Mouse (Mus musculus): Measurements from ENCODE around the gene Sema6b. TPM values are rescaled to one million over a fixed set of nuclear protein-coding genes. Genes with fewer than 3 reads are reported as not detected.
A peak's percentile ranks its signal among the peaks of the same experiment; 100 is the strongest.

Sema6b gene
- total and polyA plus RNA-seq, 3 experiments, result 8.6 to 12.6 (median 8.9) TPM

DNA sequence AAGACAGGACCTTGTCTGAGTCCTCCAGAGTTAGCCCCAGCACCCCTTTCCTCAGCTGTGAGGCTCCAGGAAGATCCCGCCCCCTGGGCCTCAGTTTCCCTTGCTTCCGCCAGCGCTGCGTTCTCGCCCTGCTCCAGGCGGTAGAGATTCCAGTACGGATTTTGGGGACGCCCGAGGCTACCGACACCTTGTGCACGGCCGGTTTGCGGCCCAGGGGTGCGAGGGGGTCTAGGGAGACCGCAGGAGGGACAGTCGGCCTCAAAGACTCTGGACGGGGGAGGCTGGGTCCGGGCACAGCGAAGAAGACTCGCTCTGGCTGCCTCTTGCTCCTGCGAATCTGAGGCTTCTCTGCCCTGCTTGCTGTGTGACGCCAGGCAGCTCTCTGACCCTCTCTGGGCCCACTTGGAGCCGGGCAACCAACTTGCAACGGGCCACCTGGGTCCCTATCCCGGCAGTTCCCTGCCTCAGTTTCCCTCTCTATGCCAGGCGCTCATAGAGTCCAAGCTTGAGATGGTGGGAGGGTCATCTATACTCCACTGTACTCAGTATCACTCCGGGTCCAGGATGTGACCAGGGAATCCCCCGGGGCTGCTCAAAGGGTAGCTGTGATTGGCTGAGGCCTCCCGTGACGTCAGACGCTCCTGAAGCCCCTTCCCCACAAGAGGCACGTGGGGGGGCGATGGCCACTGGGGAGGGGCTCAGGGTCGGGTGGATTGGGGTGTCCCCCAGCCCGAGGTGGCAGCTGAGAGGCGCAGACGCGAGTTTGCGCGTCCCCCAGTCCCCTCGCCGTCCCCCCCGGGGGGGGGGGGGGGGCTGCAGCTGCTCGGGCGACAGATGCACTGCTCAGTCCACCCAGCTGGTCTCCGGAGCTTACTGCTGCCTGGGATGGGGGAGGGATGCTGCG is 1.8 kb upstream of the Sema6b start:
- no peaks in the 10 kb centered on the region for H3K27me3 ChIP-seq (ENCODE audit: control insufficient read depth, insufficient read depth, low read length)
- peak overlapping the region; percentile 42; the same call in 1 of the 2 replicates for H3K9ac ChIP-seq (ENCODE audit: low read depth, low read length)
- DNase-seq, result peak in 1 of 2 experiments; percentile 69
- WGBS, result 3% methylated on average over 39 of the region's 47 CpGs
- peak overlapping the region; percentile 36 for H3K4me3 ChIP-seq
- no peaks in the 10 kb centered on the region for H3K36me3 ChIP-seq (ENCODE audit: control insufficient read depth, insufficient read depth, low read length)
- peaks cover 7% of the 10 kb centered on the region for H3K4me1 ChIP-seq (ENCODE audit: control insufficient read depth, insufficient read depth, low read length)
- intact Hi-C loops (cut with DNase I), result no loop called here
- no peak overlapping the region for H3K27ac ChIP-seq
- H3K79me2 ChIP-seq (replicated peaks; ENCODE audit: control insufficient read depth, insufficient read depth, low read length), result no peaks in the 10 kb centered on the region
- TF ChIP-seq CTCF (IDR thresholded peaks at IDR 0.05), result no peak
- TF ChIP-seq EP300 (IDR thresholded peaks at IDR 0.05; ENCODE audit: insufficient read depth, low read depth, low read length), result no peak
- TF ChIP-seq POLR2A (IDR thresholded peaks at IDR 0.05; ENCODE audit: insufficient read depth, low read depth, low read length), result no peak

DNA sequence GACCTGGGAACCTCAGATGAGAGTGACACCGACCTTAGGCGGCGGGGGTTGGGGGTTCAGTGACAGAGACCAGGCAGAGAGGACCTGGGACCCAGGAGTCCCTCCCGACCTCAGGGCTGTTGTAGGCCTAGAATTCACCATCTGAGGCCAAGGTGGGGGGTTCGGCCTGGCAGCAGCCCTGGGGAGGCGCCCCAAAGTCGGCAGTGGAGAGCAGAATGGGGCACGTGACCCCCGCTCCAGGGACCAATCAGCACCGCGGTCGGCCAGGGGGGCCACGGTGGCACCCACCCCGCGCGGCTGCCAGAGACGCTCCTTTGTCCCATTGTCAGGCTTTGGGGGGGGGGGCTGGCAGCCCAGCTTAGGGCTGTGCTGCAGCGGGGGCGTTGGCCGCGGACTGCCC is 788 bp downstream of the Sema6b start:
- peak overlapping the region; percentile 65 for H3K9ac ChIP-seq (ENCODE audit: low read depth, low read length)
- WGBS, result 28% methylated on average over 17 of the region's 21 CpGs
- H3K27ac ChIP-seq, result no peak overlapping the region
- intact Hi-C loops (cut with DNase I), result no loop called here
- H3K36me3 ChIP-seq (ENCODE audit: control insufficient read depth, insufficient read depth, low read length), result no peaks in the 10 kb centered on the region
- no peaks in the 10 kb centered on the region for H3K79me2 ChIP-seq (replicated peaks; ENCODE audit: control insufficient read depth, insufficient read depth, low read length)
- peaks cover 18% of the 10 kb centered on the region for H3K4me1 ChIP-seq (ENCODE audit: control insufficient read depth, insufficient read depth, low read length)
- peak overlapping the region; percentile 58 for H3K4me3 ChIP-seq
- H3K27me3 ChIP-seq (ENCODE audit: control insufficient read depth, insufficient read depth, low read length), result no peaks in the 10 kb centered on the region
- TF ChIP-seq EP300 (IDR thresholded peaks at IDR 0.05; ENCODE audit: insufficient read depth, low read depth, low read length), result no peak
- no peak for DNase-seq

DNA sequence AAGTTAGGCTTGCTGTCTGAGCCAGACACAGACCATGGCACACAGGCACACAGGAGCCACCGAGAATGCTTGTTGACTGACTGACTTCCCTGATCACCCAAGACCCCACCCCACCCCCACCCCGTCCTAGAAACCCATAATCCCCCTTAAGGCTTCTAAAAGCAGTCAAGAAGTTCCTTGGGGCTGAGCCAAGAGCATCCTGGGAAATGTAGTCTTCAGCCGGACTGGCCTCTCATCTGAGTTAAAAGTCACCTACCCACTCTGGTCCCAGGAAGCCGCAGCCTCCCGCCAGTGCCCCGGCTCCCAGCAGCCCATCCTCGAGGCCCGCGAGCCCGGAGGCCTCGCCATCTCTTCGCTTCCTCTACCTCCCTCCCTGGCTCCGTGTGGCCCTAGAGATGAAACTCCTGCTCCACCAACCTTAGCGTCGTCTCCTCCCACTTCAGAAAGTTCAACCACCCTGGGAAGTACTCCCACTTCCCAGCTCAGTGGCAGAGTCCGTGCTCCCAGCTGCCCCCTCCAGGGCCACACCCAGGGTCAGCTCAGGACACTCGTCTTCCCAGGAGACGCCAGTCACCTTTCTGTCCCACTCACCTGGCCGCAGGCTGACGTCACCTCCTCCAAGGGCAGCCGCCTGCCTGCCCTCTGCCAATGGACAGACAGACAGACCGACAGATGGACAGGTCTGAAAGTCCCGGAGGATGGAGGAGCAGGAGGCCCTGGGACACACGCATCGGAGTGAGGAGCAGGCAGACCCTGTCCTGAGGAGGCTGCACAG is 2.1 kb downstream of the Sema6b start:
- intact Hi-C loops (cut with DNase I), result no loop called here
- H3K36me3 ChIP-seq (ENCODE audit: control insufficient read depth, insufficient read depth, low read length), result no peaks in the 10 kb centered on the region
- TF ChIP-seq POLR2A (IDR thresholded peaks at IDR 0.05; ENCODE audit: insufficient read depth, low read depth, low read length) (no peak), EP300 (IDR thresholded peaks at IDR 0.05; ENCODE audit: insufficient read depth, low read depth, low read length) (no peak), CTCF (IDR thresholded peaks at IDR 0.05) (no peak)
- WGBS, result 35% methylated on average over 25 of the region's 25 CpGs
- H3K4me1 ChIP-seq (ENCODE audit: control insufficient read depth, insufficient read depth, low read length), result peaks cover 21% of the 10 kb centered on the region
- H3K27ac ChIP-seq, result peak overlapping the region; percentile 93
- no peaks in the 10 kb centered on the region for H3K27me3 ChIP-seq (ENCODE audit: control insufficient read depth, insufficient read depth, low read length)
- no peak for DNase-seq
- no peak overlapping the region for H3K4me3 ChIP-seq
- H3K79me2 ChIP-seq (replicated peaks; ENCODE audit: control insufficient read depth, insufficient read depth, low read length), result no peaks in the 10 kb centered on the region
- no peak overlapping the region; the same call in 1 of the 2 replicates for H3K9ac ChIP-seq (ENCODE audit: low read depth, low read length)

DNA sequence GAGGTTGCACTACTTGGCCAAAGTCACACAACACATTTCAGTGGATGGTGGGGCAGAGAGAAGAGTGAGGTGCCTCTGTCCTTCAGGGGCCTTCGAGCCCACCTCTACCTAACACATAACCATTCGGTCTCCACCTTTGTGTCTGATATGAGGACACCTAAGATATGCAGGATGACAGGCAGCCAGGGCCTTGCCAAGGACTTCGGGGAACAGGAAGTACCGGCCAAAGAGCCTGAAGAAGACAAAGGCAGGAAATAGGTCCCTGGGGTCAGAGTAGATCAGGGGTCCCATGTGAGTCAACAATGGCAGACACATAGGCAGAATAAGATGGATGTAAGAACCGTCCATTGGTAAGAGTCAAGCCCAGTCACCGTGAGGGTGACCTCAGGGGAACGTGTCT is 3.6 kb downstream of the Sema6b start:
- DNase-seq, result no peak
- H3K27ac ChIP-seq, result peak overlapping the region; percentile 93
- intact Hi-C loops (cut with DNase I), result no loop called here
- no peaks in the 10 kb centered on the region for H3K79me2 ChIP-seq (replicated peaks; ENCODE audit: control insufficient read depth, insufficient read depth, low read length)
- H3K4me3 ChIP-seq, result no peak overlapping the region
- H3K4me1 ChIP-seq (ENCODE audit: control insufficient read depth, insufficient read depth, low read length), result peaks cover 22% of the 10 kb centered on the region
- TF ChIP-seq POLR2A (IDR thresholded peaks at IDR 0.05; ENCODE audit: insufficient read depth, low read depth, low read length), result no peak; the same call in 1 of the 2 replicates
- 0 out of 2 replicates have a peak, but pooled peaks have one; percentile 48 for TF ChIP-seq EP300 (IDR thresholded peaks at IDR 0.05; ENCODE audit: insufficient read depth, low read depth, low read length)
- no peak for TF ChIP-seq CTCF (IDR thresholded peaks at IDR 0.05)
- no peak overlapping the region for H3K9ac ChIP-seq (ENCODE audit: low read depth, low read length)
- H3K36me3 ChIP-seq (ENCODE audit: control insufficient read depth, insufficient read depth, low read length), result no peaks in the 10 kb centered on the region
- WGBS, result 54% methylated on average over 7 of the region's 7 CpGs
- no peaks in the 10 kb centered on the region for H3K27me3 ChIP-seq (ENCODE audit: control insufficient read depth, insufficient read depth, low read length)

DNA sequence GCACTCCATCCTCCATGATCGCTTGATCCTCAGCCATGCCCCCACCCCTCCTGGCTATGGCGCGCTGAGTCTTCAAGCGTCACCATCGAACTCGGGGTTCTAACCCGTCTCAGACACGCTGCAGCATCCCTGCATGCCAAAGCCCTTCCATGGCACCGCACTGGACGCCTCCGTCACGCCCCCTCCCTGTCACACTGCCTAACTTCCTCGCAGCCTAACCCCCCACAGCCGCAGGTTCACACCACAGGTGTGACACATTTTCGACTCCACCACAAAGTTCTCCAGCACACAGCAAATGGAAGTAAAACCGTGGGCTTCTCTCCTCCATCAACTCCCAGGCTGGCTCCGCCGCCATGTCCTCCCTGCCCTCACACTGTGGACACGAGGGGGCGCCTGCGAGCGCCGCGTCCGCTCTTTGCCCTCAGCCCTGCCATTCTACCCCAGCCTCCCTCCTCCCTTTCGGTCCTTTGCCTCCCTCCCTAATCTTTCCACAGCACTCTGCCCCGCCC is 5.6 kb downstream of the Sema6b start:
- Histone ChIP-seq H3K4me3 (peak overlapping the region; percentile 48), H3K36me3 (ENCODE audit: control insufficient read depth, insufficient read depth, low read length) (no peaks in the 10 kb centered on the region), H3K27ac (peak overlapping the region; percentile 93), H3K4me1 (ENCODE audit: control insufficient read depth, insufficient read depth, low read length) (peaks cover 22% of the 10 kb centered on the region), H3K9ac (ENCODE audit: low read depth, low read length) (peak overlapping the region; percentile 32), H3K27me3 (ENCODE audit: control insufficient read depth, insufficient read depth, low read length) (no peaks in the 10 kb centered on the region), H3K79me2 (replicated peaks; ENCODE audit: control insufficient read depth, insufficient read depth, low read length) (no peaks in the 10 kb centered on the region)
- intact Hi-C loops (cut with DNase I), result loop anchor here (5.0 kb wide), 1 partner anchor 218 kb away; no protein-coding TSS in a partner anchor
- 3% methylated on average over 27 of the region's 27 CpGs for WGBS
- peak; percentile 80 to 86 for DNase-seq
- peak; percentile 95; the same call in 1 of the 2 replicates for TF ChIP-seq CTCF (IDR thresholded peaks at IDR 0.05)
- TF ChIP-seq POLR2A (IDR thresholded peaks at IDR 0.05; ENCODE audit: insufficient read depth, low read depth, low read length), result no peak

Measured in heart, adult 2 months (tissue).